Mouse (Mus musculus) cortical plate, adult 2 months (tissue): ENCODE measurements around the gene Pld5.

ENCODE experiments used
- CTCF ChIP-seq: fragments of 200-500 bp; IDR thresholded peaks from 2 replicates; pipeline ENCODE4 v1.5.1; 2011; ENCODE audit warnings: mild to moderate bottlenecking, control low read depth, low read length; ENCODE audit not compliant: insufficient read depth; ENCODE audit errors: extremely low read depth
- POLR2A ChIP-seq: fragments of 200-500 bp; IDR thresholded peaks from 2 replicates; pipeline ENCODE4 v1.6.1; 2011; ENCODE audit warnings: mild to moderate bottlenecking, low read length, control low read depth; ENCODE audit not compliant: insufficient read depth; ENCODE audit errors: extremely low read depth

DNA sequence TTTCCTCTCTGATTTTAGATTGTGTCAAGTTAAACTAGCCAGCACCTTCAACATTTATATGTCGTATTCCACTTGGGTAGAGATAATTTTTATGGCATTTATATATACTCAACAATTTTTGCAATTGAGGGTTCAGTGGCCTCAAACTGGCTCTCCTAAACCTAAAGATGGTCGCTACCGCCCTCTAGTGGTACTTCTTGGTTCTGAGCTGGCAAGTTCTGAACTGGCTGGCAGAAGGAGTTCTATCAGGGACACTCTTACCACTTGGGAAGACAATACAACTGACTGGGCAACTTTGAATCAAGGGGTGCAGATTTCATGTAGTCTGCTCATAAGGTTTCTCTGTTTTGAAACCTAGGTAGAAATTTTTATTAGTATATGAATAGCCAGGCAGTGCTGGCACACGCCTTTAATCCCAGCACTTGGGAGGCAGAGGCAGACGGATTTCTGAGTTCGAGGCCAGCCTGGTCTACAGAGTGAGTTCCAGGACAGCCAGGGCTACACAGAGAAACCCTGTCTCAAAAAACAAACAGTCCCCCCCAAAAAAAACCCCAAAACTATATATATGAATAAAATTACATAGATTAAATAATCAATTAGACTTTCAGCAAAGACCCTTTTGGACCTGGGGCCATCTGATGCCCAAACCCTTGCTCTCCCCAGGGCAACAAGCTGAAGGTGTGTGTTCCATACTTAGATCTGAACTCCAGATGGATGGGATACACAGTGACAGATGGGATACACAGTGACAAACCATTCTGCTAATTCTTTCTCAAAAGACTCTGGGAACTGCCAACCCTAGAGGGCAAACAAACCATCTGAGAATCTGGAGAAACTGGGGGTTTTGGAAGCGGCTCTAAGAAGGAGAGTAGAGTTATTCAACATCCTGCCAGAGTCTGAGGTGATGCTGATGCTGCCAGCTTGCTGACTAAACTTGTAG, 351.0 kb downstream of the Pld5 start:
- TF ChIP-seq CTCF, result peak; percentile 93
- TF ChIP-seq POLR2A, result no peak
